Mouse (Mus musculus) liver, postnatal 0 days (tissue): ENCODE results near the gene Atxn1.

Experiments
- CTCF ChIP-seq: sonication (generic); IDR thresholded peaks from 2 replicates; pipeline ENCODE4 v1.5.1; 2016; ENCODE audit warnings: antibody characterized with exemption, low read depth
- EP300 ChIP-seq: IDR thresholded peaks from 2 replicates; pipeline ENCODE4 v1.6.1; 2016; ENCODE audit warnings: antibody characterized with exemption, low read depth, mild to moderate bottlenecking

DNA sequence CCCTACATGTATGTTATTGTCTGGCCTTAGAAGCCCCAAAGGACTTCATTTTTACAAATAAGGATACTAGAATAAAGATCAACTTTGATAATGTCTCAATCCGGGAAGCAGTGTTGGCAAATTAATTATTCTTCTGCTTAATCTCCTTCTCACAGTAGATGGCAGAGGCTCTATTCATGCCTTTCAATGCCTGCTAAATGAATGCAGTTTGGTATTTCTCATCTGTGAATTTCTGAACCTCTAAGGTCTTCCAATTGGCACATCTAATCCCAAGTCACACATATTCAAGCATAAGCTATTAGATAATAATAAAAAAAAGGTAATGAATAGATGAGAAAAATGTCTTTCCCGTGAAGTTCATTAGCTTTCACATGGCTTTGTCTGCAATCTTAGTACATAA is 365.0 kb downstream of the Atxn1 start:
- TF ChIP-seq EP300 (no peak), CTCF (no peak)
